In genomic region chr4:149523961-149524360, GRCm38 (mm10) we compare ENCODE assay signal across 23 mouse cellular contexts. TPM values are rescaled to one million over a fixed set of nuclear protein-coding genes. Genes with fewer than 3 reads are reported as not detected.
DNase-seq lines count a peak whose midpoint lies in the region; ATAC-seq and TF ChIP-seq lines count a peak whose summit lies in the region.
"Had no signal": no experiment of that assay in that cellular context is flagged by ENCODE, and none has a peak within 500 bp of the region (broad histone marks: within the 10 kb centered on the region; RNA-seq: fewer than 3 reads in every experiment).

No protein-coding gene starts in this region.

- no peak for TF ChIP-seq CTCF in gastrocnemius, adult 2 months (IDR thresholded peaks at IDR 0.05)
- TF ChIP-seq CTCF in liver, adult 2 months (IDR thresholded peaks at IDR 0.05; ENCODE audit: low read depth, low read length), result no peak

- H3K4me1 ChIP-seq in liver, adult 2 months (ENCODE audit: control insufficient read depth, insufficient read depth, low read length), result peaks cover 5% of the 10 kb centered on the region
- peaks cover 7% of the 10 kb centered on the region; the same call in 1 of the 2 replicates for H3K4me1 ChIP-seq in liver, embryonic 11.5 days (replicated peaks; ENCODE audit: control insufficient read depth, insufficient read depth, low read length)

- H3K27me3 ChIP-seq in liver, adult 2 months (ENCODE audit: control insufficient read depth, insufficient read depth, low read length), result no peaks in the 10 kb centered on the region
- H3K27me3 ChIP-seq in liver, embryonic 11.5 days (replicated peaks; ENCODE audit: control insufficient read depth, insufficient read depth, low read length), result no peaks in the 10 kb centered on the region
- H3K27me3 ChIP-seq: embryonic facial prominence, embryonic 13.5 days; forebrain, embryonic 12.5 days; heart, embryonic 12.5 days; hindbrain, embryonic 12.5 days had no signal

- no peak for ATAC-seq in liver, embryonic 11.5 days (replicated peaks; ENCODE audit: low FRiP score)
- ATAC-seq: hindbrain, embryonic 16.5 days; inflammation-experienced regulatory T-cells, adult 6 months; intestine, postnatal 0 days had no signal

- peak; percentile 54 for DNase-seq in adrenal gland, adult 2 months
- DNase-seq in adrenal gland, postnatal 25 days, result no peak
- no peak for DNase-seq in gastrocnemius, adult 2 months
- no peak for DNase-seq in gastrocnemius, adult 8-10 months (ENCODE audit: low spot score in 2 of 2)
- peak; percentile 21 for DNase-seq in liver, adult 2 months (ENCODE audit: extremely low read depth, low read depth, low spot score)
- no peak for DNase-seq in liver, embryonic 11.5 days (ENCODE audit: low spot score)
- DNase-seq in ovary, postnatal 10 days (ENCODE audit: low spot score), result no peak
- DNase-seq: cerebellum, adult 18-20 months; cerebellum, adult 9-11 months; cerebellum, postnatal 36 days; gastrocnemius, postnatal 10 days; heart, adult 18-20 months; heart, postnatal 4 days had no signal

- no peak for TF ChIP-seq POLR2A in liver, adult 2 months (IDR thresholded peaks at IDR 0.05; ENCODE audit: extremely low read depth, insufficient read depth, low read length)

- H3K4me3 ChIP-seq in gastrocnemius, adult 2 months, result no peak overlapping the region
- H3K4me3 ChIP-seq in liver, adult 2 months (ENCODE audit: insufficient read depth, low read depth, low read length), result no peak overlapping the region
- H3K4me3 ChIP-seq in liver, embryonic 11.5 days (ENCODE audit: low read depth, low read length), result no peak overlapping the region
- H3K4me3 ChIP-seq: embryonic facial prominence, embryonic 13.5 days; forebrain, embryonic 12.5 days; heart, embryonic 12.5 days; hindbrain, embryonic 12.5 days had no signal

- intact Hi-C loops in gastrocnemius, adult 2 months (cut with DNase I), result no loop called here

- H3K9ac ChIP-seq in liver, adult 2 months (ENCODE audit: low read depth, low read length), result no peak overlapping the region
- H3K9ac ChIP-seq in liver, embryonic 11.5 days (ENCODE audit: low read depth, low read length), result no peak overlapping the region
- H3K9ac ChIP-seq: embryonic facial prominence, embryonic 13.5 days; forebrain, embryonic 12.5 days; heart, embryonic 12.5 days; hindbrain, embryonic 12.5 days had no signal

- no peaks in the 10 kb centered on the region; the same call in 1 of the 2 replicates for H3K79me2 ChIP-seq in liver, adult 2 months (ENCODE audit: control insufficient read depth, insufficient read depth, low read length)

- no peaks in the 10 kb centered on the region for H3K9me3 ChIP-seq in liver, embryonic 11.5 days (ENCODE audit: control insufficient read depth, low read length)
- H3K9me3 ChIP-seq: embryonic facial prominence, embryonic 13.5 days; forebrain, embryonic 12.5 days; heart, embryonic 12.5 days; hindbrain, embryonic 12.5 days had no signal

- H3K36me3 ChIP-seq in liver, adult 2 months (ENCODE audit: control insufficient read depth, insufficient read depth, low read length), result no peaks in the 10 kb centered on the region
- H3K36me3 ChIP-seq in liver, embryonic 11.5 days (ENCODE audit: control insufficient read depth, insufficient read depth, low read length), result no peaks in the 10 kb centered on the region
- H3K36me3 ChIP-seq: embryonic facial prominence, embryonic 13.5 days; forebrain, embryonic 12.5 days; heart, embryonic 12.5 days; hindbrain, embryonic 12.5 days had no signal

- H3K27ac ChIP-seq in gastrocnemius, adult 2 months, result peak overlapping the region; percentile 88
- no peak overlapping the region for H3K27ac ChIP-seq in liver, adult 2 months (replicated peaks; ENCODE audit: insufficient read depth, low read depth, low read length)
- no peak overlapping the region for H3K27ac ChIP-seq in liver, embryonic 11.5 days (ENCODE audit: low read depth, low read length)
- H3K27ac ChIP-seq: embryonic facial prominence, embryonic 13.5 days; forebrain, embryonic 12.5 days; hindbrain, embryonic 12.5 days had no signal

- no peak overlapping the region for H3K4me2 ChIP-seq in liver, embryonic 11.5 days
- H3K4me2 ChIP-seq: embryonic facial prominence, embryonic 13.5 days; forebrain, embryonic 12.5 days; heart, embryonic 12.5 days; hindbrain, embryonic 12.5 days had no signal

- WGBS in liver, adult 2 months, result 76% methylated on average over 6 of the region's 6 CpGs
- 77% methylated on average over 6 of the region's 6 CpGs for WGBS in liver, embryonic 11.5 days

RNA-seq across cellular contexts. Expression of gene Ctnnbip1, which starts 5.9 kb away (rescaled TPM):
- 10 to 100 TPM; 19.4 to 25.3 TPM for total RNA-seq in adrenal gland, adult 2 months (2021)
- polyA plus RNA-seq in adrenal gland, adult 2 months (2012; rRNA removed), result 26.2 and 26.4 TPM in 2 replicates
- 24.6 and 39.4 TPM in 2 replicates for total RNA-seq in adrenal gland, postnatal 25 days (2021)
- total RNA-seq in gastrocnemius, adult 2 months (2021), result 10 to 100 TPM; 19.0 to 21.4 TPM
- 10 to 100 TPM; 16.3 to 22.2 (median 18.8) TPM for total RNA-seq in gastrocnemius, adult 8-10 months (2022)
- 4.9 and 6.6 TPM in 2 replicates for total RNA-seq in liver, adult 2 months (2014; rRNA removed)
- polyA plus RNA-seq in liver, adult 2 months (2012; rRNA removed), result 9.7 and 9.9 TPM in 2 replicates
- 21.4 and 24.6 TPM in 2 replicates for polyA plus RNA-seq in liver, embryonic 11.5 days (2014; fragmentation: Nextera tagmentation; extraction: Ambion mirVana)

RNA-seq across cellular contexts. Expression of gene Lzic, which starts 38.9 kb away (rescaled TPM):
- total RNA-seq in adrenal gland, adult 2 months (2021), result 10 to 100 TPM; 22.3 to 27.7 TPM
- 22.6 and 22.9 TPM in 2 replicates for polyA plus RNA-seq in adrenal gland, adult 2 months (2012; rRNA removed)
- 25.8 and 26.5 TPM in 2 replicates for total RNA-seq in adrenal gland, postnatal 25 days (2021)
- total RNA-seq in gastrocnemius, adult 2 months (2021), result 10 to 100 TPM; 13.1 to 16.1 TPM
- 10 to 100 TPM; 12.3 to 18.0 (median 12.8) TPM for total RNA-seq in gastrocnemius, adult 8-10 months (2022)
- 5.3 and 5.6 TPM in 2 replicates for total RNA-seq in liver, adult 2 months (2014; rRNA removed)
- polyA plus RNA-seq in liver, adult 2 months (2012; rRNA removed), result 3.5 and 5.7 TPM in 2 replicates
- polyA plus RNA-seq in liver, embryonic 11.5 days (2014; fragmentation: Nextera tagmentation; extraction: Ambion mirVana), result 41.8 and 43.6 TPM in 2 replicates

RNA-seq across cellular contexts. Expression of gene Nmnat1, which starts 39.0 kb away (rescaled TPM):
- 10 to 100 TPM; 14.2 to 15.2 TPM for total RNA-seq in adrenal gland, adult 2 months (2021)
- 9.1 and 10.4 TPM in 2 replicates for polyA plus RNA-seq in adrenal gland, adult 2 months (2012; rRNA removed)
- 12.2 and 17.1 TPM in 2 replicates for total RNA-seq in adrenal gland, postnatal 25 days (2021)
- total RNA-seq in gastrocnemius, adult 2 months (2021), result 10 to 100 TPM; 30.0 to 32.7 TPM
- total RNA-seq in gastrocnemius, adult 8-10 months (2022), result 10 to 100 TPM; 29.8 to 34.8 (median 30.9) TPM
- total RNA-seq in liver, adult 2 months (2014; rRNA removed), result 12.8 and 14.4 TPM in 2 replicates
- 17.4 and 19.8 TPM in 2 replicates for polyA plus RNA-seq in liver, adult 2 months (2012; rRNA removed)
- polyA plus RNA-seq in liver, embryonic 11.5 days (2014; fragmentation: Nextera tagmentation; extraction: Ambion mirVana), result 13.0 and 14.3 TPM in 2 replicates

RNA-seq across cellular contexts. Expression of gene Tmem274, which starts 46.8 kb away (rescaled TPM):
- not detected for total RNA-seq in adrenal gland, adult 2 months (2021)
- not detected in 2 replicates for polyA plus RNA-seq in adrenal gland, adult 2 months (2012; rRNA removed)
- not detected in 2 replicates for total RNA-seq in adrenal gland, postnatal 25 days (2021)
- total RNA-seq in gastrocnemius, adult 2 months (2021), result not detected
- not detected for total RNA-seq in gastrocnemius, adult 8-10 months (2022)
- not detected in 2 replicates for total RNA-seq in liver, adult 2 months (2014; rRNA removed)
- polyA plus RNA-seq in liver, adult 2 months (2012; rRNA removed), result not detected in 2 replicates
- 0.31 TPM in 1 of 2 replicates, not detected in the other for polyA plus RNA-seq in liver, embryonic 11.5 days (2014; fragmentation: Nextera tagmentation; extraction: Ambion mirVana)
- total RNA-seq: gastrocnemius, postnatal 10 days; gastrocnemius, postnatal 4 days; heart, adult 18-20 months; heart, postnatal 4 days; MEL had no signal
- polyA plus RNA-seq: C2C12; hindbrain, embryonic 16.5 days; intestine, postnatal 0 days had no signal

Comparison
In these comparisons a context has a peak if more than half of its experiments do, and no peak if none do; other contexts are left out.
1. DNase-seq: peak in adrenal gland, adult 2 months (single experiment) and liver, adult 2 months (single experiment); none in adrenal gland, postnatal 25 days (single experiment), gastrocnemius, adult 2 months (single experiment), gastrocnemius, adult 8-10 months (0 of 2), liver, embryonic 11.5 days (single experiment) and ovary, postnatal 10 days (single experiment).